Mouse (Mus musculus): Measurements from ENCODE around the gene Kbtbd6. TPM values are rescaled to one million over a fixed set of nuclear protein-coding genes. Genes with fewer than 3 reads are reported as not detected.

The Kbtbd6 gene
- total RNA-seq, 2 experiments from 2014 or later, result 0.15 TPM; not detected in 1

Other genes with a start within 250 kb of the Kbtbd6 start
- not detected for gene Zfp957, start 204.5 kb upstream of the Kbtbd6 start, total RNA-seq (2021)
- 10 to 100 TPM; 36.2 to 47.3 TPM for gene Rgcc, start 150.2 kb upstream of the Kbtbd6 start, total RNA-seq (2021)
- 10 to 100 TPM; 21.7 to 22.1 TPM for gene Naa16, start 61.1 kb upstream of the Kbtbd6 start, total RNA-seq (2021)
- gene Mtrf1, start 54.1 kb upstream of the Kbtbd6 start, total RNA-seq (2021), result 1 to 10 TPM; 8.0 to 8.3 TPM
- 1 to 10 TPM; 4.3 to 6.2 TPM for gene Kbtbd7, start 25.3 kb upstream of the Kbtbd6 start, total RNA-seq (2021)
- gene Elf1, start 29.4 kb downstream of the Kbtbd6 start, total RNA-seq (2021), result 1 to 10 TPM; 4.8 to 4.9 TPM
- gene Wbp4, start 29.7 kb downstream of the Kbtbd6 start, total RNA-seq (2021), result 10 to 100 TPM; 16.0 to 19.9 TPM
- gene Sugt1, start 135.9 kb downstream of the Kbtbd6 start, total RNA-seq (2021), result 10 to 100 TPM; 68.2 to 95.4 TPM
- under 1 TPM; 0.17 to 0.66 TPM for gene Cnmd, start 210.3 kb downstream of the Kbtbd6 start, total RNA-seq (2021)

Measured in gastrocnemius, postnatal 36 days (tissue).